Mouse (Mus musculus) hindbrain, embryonic 13.5 days (tissue): ENCODE measurements around the gene Prdx5. TPM values are rescaled to one million over a fixed set of nuclear protein-coding genes. Genes with fewer than 3 reads are reported as not detected.

ENCODE experiments used
- ATAC-seq: fragments of 200-750 bp; cut with Nextera tagmentation; 2 replicates; pipeline ENCODE4 v1.8.0; 2017; ENCODE audit warnings: moderate TSS enrichment; ENCODE audit not compliant: low FRiP score
- H3K27ac ChIP-seq: fragments of 300-500 bp; sonication (generic); 2 replicates; pipeline ENCODE4 v1.5.1; 2015; ENCODE audit warnings: inconsistent platforms, mild to moderate bottlenecking, moderate library complexity
- H3K27me3 ChIP-seq: fragments of 300-500 bp; sonication (generic); 2 replicates; pipeline ENCODE4 v1.6.1; 2015; ENCODE audit warnings: mild to moderate bottlenecking, inconsistent platforms
- H3K36me3 ChIP-seq: fragments of 300-500 bp; sonication (generic); 2 replicates; pipeline ENCODE4 v1.6.1; 2015; ENCODE audit warnings: mild to moderate bottlenecking, inconsistent platforms
- H3K4me1 ChIP-seq: fragments of 300-500 bp; sonication (generic); replicated peaks from 2 replicates; pipeline ENCODE4 v1.6.1; 2015; ENCODE audit warnings: inconsistent platforms
- H3K4me2 ChIP-seq: fragments of 300-500 bp; sonication (generic); 2 replicates; pipeline ENCODE4 v1.6.1; 2015; ENCODE audit warnings: inconsistent platforms, mild to moderate bottlenecking, moderate library complexity
- H3K4me3 ChIP-seq: fragments of 300-500 bp; sonication (generic); 2 replicates; pipeline ENCODE4 v1.5.1; 2015; ENCODE audit warnings: mild to moderate bottlenecking, inconsistent platforms
- H3K9ac ChIP-seq: fragments of 300-500 bp; sonication (generic); 2 replicates; pipeline ENCODE4 v1.6.1; 2015; ENCODE audit warnings: mild to moderate bottlenecking, inconsistent platforms
- H3K9me3 ChIP-seq: fragments of 300-500 bp; sonication (generic); 2 replicates; pipeline ENCODE4 v1.6.1; 2016; ENCODE audit warnings: inconsistent platforms
- WGBS: fragments of 180-500 bp; shearing (Covaris S2); methylation state at CpG from one replicate; pipeline ENCODE4 v1.1.7; 2015; 5-methylcytosine and 5-hydroxymethylcytosine counted together
- polyA plus RNA-seq: library from polyadenylated mRNA; unstranded; fragments of >200 nt; fragmentation: Nextera tagmentation; extraction: Ambion mirVana; gene quantifications from 2 replicates; pipeline ENCODE4 v1.2.1, GENCODE M21; 2015

Prdx5 gene
- polyA plus RNA-seq, 1 experiment from 2014 or later: 284 TPM

DNA sequence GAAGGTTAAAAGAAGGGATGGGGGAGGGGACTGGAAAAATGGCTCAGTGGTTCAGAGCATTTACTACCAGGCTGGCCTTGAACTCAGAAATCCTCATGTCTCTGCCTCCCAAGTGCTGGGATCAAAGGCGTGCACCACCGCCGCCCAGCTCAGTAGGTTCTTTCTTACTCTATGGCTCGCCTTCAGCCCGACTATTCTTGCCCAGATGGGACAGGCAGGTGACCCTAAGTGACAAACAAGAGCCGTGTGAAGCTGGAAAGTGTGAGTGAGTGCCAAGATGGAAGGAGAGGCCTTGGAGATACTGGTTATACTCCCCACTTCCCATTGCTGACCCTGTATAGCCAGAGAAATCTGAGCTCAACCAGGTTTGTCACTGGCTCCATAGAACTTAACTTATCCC lies 33.8 kb upstream of the Prdx5 start:
- Histone ChIP-seq H3K9me3 (no peaks in the 10 kb centered on the region), H3K4me2 (no peak overlapping the region), H3K36me3 (peaks cover 12% of the 10 kb centered on the region), H3K9ac (no peak overlapping the region), H3K27me3 (no peaks in the 10 kb centered on the region), H3K4me1 (peaks cover 35% of the 10 kb centered on the region), H3K27ac (no peak overlapping the region), H3K4me3 (no peak overlapping the region)
- WGBS: 96% methylated on average over 6 of the region's 6 CpGs
- ATAC-seq: no peak

- no peak; the same call in 1 of the 2 replicates for ATAC-seq
- Histone ChIP-seq H3K36me3 (peaks cover 18% of the 10 kb centered on the region), H3K27ac (peak overlapping the region; percentile 97), H3K4me3 (peak overlapping the region; percentile 84), H3K9ac (peak overlapping the region; percentile 97), H3K4me1 (peaks cover 44% of the 10 kb centered on the region), H3K4me2 (peak overlapping the region; percentile 98), H3K27me3 (0 out of 2 replicates have a peak, but pooled peaks cover 4% of the 10 kb centered on the region), H3K9me3 (no peaks in the 10 kb centered on the region)
- WGBS: 28% methylated on average over 5 of the region's 5 CpGs
Observed at GRCm38 (mm10) chr19:6942764-6943163, 32.9 kb upstream of the Prdx5 start.

- H3K27ac ChIP-seq: peak within 1 kb of the TSS; percentile 97
- peak within 1 kb of the TSS; percentile 97 for H3K9ac ChIP-seq
- H3K4me3 ChIP-seq: peak within 1 kb of the TSS; percentile 84
- H3K36me3 ChIP-seq: peaks cover 19% of the 10 kb centered on the region
- H3K4me2 ChIP-seq: peak within 1 kb of the TSS; percentile 98
- no peaks in the 10 kb centered on the region for H3K9me3 ChIP-seq
- WGBS: under 1% methylated on average over 27 of the region's 27 CpGs
- ATAC-seq: peak; percentile 75
- H3K4me1 ChIP-seq: peaks cover 47% of the 10 kb centered on the region
- peaks cover 4% of the 10 kb centered on the region; the same call in 1 of the 2 replicates for H3K27me3 ChIP-seq
Observed at GRCm38 (mm10) chr19:6942249-6942691, 32.4 kb upstream of the Prdx5 start, which contains the start of gene Gpr137. Gpr137 (minus strand) TSS chr19:6942480.

DNA sequence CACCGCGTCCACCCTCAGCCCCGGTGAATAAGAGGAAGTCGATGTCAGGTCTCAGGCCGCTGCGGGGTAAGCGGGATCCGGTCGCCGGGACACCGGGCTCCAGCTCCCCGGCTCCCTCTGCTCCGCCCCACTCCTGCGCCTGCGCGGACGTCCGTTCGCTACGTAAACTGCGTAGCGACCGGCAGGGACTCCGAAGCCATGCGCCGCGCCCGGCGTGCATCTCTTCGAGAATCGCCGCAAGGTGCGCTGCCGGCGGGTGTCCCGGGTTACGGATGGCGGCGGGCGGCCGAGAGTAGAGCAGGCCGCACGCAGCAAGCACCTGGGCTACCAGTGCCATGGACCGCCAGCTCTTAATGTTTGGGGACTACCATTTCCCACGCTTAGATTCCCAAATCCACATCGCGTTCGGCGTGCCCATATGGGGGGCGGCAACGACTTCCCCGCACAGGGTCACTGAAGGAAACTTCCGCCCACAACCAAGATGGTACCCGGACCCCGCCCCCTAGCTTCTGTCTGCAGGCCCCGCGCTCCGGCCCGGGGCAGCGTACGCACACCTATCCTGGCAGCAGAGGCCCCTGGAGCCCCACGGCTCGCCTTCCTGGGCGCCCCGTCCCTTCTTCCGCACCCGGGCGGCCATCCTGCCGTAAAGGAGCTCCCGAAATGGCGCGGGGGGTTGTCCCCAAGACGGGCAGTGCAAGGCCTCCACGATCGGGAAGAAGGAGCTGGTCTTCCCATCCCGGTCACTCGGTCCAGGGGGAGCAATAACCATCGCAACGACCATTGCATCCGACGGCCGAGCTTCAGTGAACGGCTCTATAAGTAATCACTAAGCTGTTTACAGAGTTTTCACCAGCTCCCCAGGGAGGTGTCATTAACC lies 31.7 kb upstream of the Prdx5 start, which contains the start of gene Bad:
Gene Bad, plus strand, starts transcription at position 490 of the 877 bp plus-strand sequence.
- no peaks in the 10 kb centered on the region for H3K9me3 ChIP-seq
- H3K27me3 ChIP-seq: peaks cover 10% of the 10 kb centered on the region; the same call in 1 of the 2 replicates
- peak within 1 kb of the TSS; percentile 97 for H3K9ac ChIP-seq
- H3K4me3 ChIP-seq: peak within 1 kb of the TSS; percentile 84
- peak within 1 kb of the TSS; percentile 98 for H3K4me2 ChIP-seq
- ATAC-seq: peak; percentile 84
- peaks cover 47% of the 10 kb centered on the region for H3K4me1 ChIP-seq
- under 1% methylated on average over 83 of the region's 83 CpGs for WGBS
- H3K36me3 ChIP-seq: peaks cover 19% of the 10 kb centered on the region
- H3K27ac ChIP-seq: peak within 1 kb of the TSS; percentile 97

GRCm38 (mm10) chr19:6940396-6941351 lies 30.8 kb upstream of the Prdx5 start:
- Histone ChIP-seq H3K36me3 (peaks cover 18% of the 10 kb centered on the region), H3K4me2 (peak overlapping the region; percentile 98), H3K4me1 (peaks cover 47% of the 10 kb centered on the region), H3K27me3 (peaks cover 19% of the 10 kb centered on the region), H3K27ac (peak overlapping the region; percentile 97), H3K4me3 (peak overlapping the region; percentile 84), H3K9me3 (no peaks in the 10 kb centered on the region), H3K9ac (peak overlapping the region; percentile 97)
- WGBS: 20% methylated on average over 29 of the region's 29 CpGs
- peak; percentile 30 for ATAC-seq

DNA sequence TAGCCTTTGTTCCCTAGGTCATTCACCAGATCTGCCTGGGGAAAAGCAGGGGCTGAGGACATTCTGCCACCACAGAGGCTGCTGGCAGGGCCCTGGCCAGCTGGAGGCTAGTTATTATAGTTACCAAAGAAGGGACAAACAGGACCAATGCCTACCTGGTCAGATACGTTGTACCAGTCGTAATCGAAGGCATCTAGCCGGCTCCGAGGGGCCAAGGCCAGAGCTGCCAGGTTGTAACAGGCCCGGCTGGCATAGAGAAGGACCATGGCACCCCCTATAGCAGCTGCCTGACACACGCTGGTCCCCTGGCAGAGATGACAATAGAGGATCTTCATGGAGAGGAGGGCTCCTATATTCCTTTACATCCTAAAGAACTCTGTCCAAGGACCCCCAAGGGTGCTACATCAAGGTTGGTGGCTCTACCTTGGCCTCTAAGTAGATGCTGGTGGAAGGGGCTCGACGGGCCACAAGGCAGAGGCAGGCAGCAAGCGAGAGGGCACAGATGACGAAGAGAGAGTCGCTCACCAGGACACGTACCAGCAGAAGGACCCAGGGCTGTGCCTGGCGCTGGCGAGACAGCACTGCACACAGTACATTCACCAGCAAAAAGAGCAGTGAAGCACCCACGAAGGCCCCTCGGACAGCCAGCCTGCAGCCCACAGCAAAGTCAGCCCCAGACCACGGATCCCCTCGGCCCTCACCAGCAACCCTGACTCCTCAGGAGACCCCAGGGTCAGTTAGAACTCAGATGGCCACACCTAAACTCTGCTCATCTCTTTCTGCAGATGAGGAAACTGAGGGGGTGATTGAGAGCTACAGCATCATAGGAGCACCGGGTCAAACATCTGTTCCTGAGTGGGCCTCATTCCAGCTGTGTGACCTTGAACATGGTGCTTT lies 29.4 kb upstream of the Prdx5 start:
- Histone ChIP-seq H3K4me2 (peak overlapping the region; percentile 98), H3K4me1 (peaks cover 49% of the 10 kb centered on the region), H3K36me3 (peaks cover 9% of the 10 kb centered on the region; the same call in 1 of the 2 replicates), H3K9ac (peak overlapping the region; percentile 97), H3K27me3 (peaks cover 32% of the 10 kb centered on the region), H3K27ac (no peak overlapping the region), H3K9me3 (no peaks in the 10 kb centered on the region), H3K4me3 (peak overlapping the region; percentile 84)
- no peak for ATAC-seq
- WGBS: 93% methylated on average over 20 of the region's 20 CpGs

- H3K4me3 ChIP-seq: no peak overlapping the region
- peaks cover 57% of the 10 kb centered on the region for H3K4me1 ChIP-seq
- 83% methylated on average over 16 of the region's 16 CpGs for WGBS
- ATAC-seq: no peak
- H3K4me2 ChIP-seq: 0 out of 2 replicates have a peak overlapping the region, but pooled peaks have one; percentile 98
- H3K9ac ChIP-seq: peak overlapping the region; percentile 47; the same call in 1 of the 2 replicates
- H3K27ac ChIP-seq: no peak overlapping the region
- H3K27me3 ChIP-seq: peaks cover 47% of the 10 kb centered on the region
- peaks cover 9% of the 10 kb centered on the region; the same call in 1 of the 2 replicates for H3K36me3 ChIP-seq
- H3K9me3 ChIP-seq: no peaks in the 10 kb centered on the region
Observed at GRCm38 (mm10) chr19:6937541-6938465, 27.9 kb upstream of the Prdx5 start.

GRCm38 (mm10) chr19:6936299-6936698 lies 26.4 kb upstream of the Prdx5 start:
- peaks cover 9% of the 10 kb centered on the region; the same call in 1 of the 2 replicates for H3K36me3 ChIP-seq
- no peaks in the 10 kb centered on the region for H3K9me3 ChIP-seq
- peaks cover 51% of the 10 kb centered on the region for H3K4me1 ChIP-seq
- no peak overlapping the region for H3K4me3 ChIP-seq
- H3K9ac ChIP-seq: no peak overlapping the region
- WGBS: 24% methylated on average over 3 of the region's 3 CpGs
- no peak overlapping the region for H3K27ac ChIP-seq
- H3K4me2 ChIP-seq: no peak overlapping the region
- H3K27me3 ChIP-seq: peaks cover 62% of the 10 kb centered on the region
- no peak for ATAC-seq

GRCm38 (mm10) chr19:6934195-6934977 lies 24.5 kb upstream of the Prdx5 start, which contains the start of gene Kcnk4:
Kcnk4 (minus strand) TSS chr19:6934515.
- Histone ChIP-seq H3K27me3 (peaks cover 78% of the 10 kb centered on the region), H3K4me1 (peaks cover 34% of the 10 kb centered on the region), H3K9me3 (no peaks in the 10 kb centered on the region), H3K4me2 (peak within 1 kb of the TSS; percentile 70), H3K4me3 (peak within 1 kb of the TSS; percentile 45), H3K27ac (no peak within 1 kb of the TSS), H3K36me3 (peaks cover 9% of the 10 kb centered on the region; the same call in 1 of the 2 replicates), H3K9ac (peak within 1 kb of the TSS; percentile 72)
- 11% methylated on average over 23 of the region's 23 CpGs for WGBS
- peak; percentile 41 for ATAC-seq
